Mouse (Mus musculus): ENCODE data around the gene Gtf2f2. TPM values are rescaled to one million over a fixed set of nuclear protein-coding genes. Genes with fewer than 3 reads are reported as not detected.

Gtf2f2 gene
- polyA plus RNA-seq (2015; fragmentation: Nextera tagmentation; extraction: Ambion mirVana): 21.4 and 21.7 TPM in 2 replicates

DNA sequence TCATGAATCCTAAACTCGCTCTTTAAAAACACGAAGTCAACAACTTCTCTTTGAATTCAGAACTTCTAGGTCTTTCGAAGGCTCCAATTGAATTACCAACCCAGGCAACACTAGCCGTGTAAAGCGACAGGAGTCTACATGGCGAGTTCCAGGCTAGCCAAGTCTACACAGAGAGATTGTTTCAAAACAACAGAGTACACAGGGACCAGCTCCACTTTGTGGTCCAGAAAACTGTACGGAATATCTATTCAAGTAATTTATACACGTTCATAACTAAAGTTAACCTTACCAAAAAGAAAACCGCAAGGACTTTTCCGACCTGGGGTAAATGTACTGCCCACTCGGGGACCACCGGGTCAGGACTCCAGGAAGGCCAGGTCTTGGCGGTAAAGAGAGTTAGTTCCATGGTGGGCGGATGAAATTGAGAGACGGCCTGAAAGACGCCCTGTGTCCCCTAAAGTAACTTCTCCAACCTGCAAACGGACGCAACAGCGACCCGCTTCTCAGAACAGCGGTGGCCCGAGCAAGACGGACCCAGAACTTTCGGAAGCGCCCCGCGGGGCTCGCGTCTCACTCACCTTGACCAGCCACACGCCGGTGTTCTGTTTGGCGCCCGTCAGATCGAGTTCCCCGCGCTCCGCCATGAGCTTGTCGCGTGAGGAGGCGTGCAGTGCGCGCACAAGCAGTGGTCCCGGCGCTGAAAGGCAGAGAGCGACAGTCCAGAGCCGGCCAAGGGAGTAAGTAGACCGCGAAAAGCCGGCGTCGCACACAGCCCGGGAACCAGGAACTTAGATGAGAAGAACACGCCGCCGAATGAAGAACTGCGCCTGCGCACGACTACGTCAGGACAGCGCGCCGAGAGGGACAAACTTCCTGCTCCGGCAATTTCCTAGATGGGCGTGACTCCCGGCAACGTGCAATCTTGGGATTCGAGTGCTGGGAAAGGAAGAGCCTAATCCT lies at the start of gene Gtf2f2:
TSS of gene Gtf2f2 (minus strand) at position 764 of the 960 bp plus-strand sequence.
- peak; percentile 96 for ATAC-seq

GRCm38 (mm10) chr14:76059441-76059840 lies 48.8 kb upstream of the Gtf2f2 start:
- H3K9ac ChIP-seq (replicated peaks; ENCODE audit: low read depth): no peak overlapping the region
- no peaks in the 10 kb centered on the region for H3K27me3 ChIP-seq (replicated peaks; ENCODE audit: insufficient read depth, low read length)
- no peak for ATAC-seq
- no peak overlapping the region for H3K27ac ChIP-seq (ENCODE audit: low read length)
- DNase-seq (ENCODE audit: low spot score): peak; percentile 31
- no peak overlapping the region for H3K4me3 ChIP-seq (ENCODE audit: low read depth, low read length)
- no peak overlapping the region for H3K4me2 ChIP-seq (replicated peaks; ENCODE audit: low read depth, low read length)
- WGBS: 57% methylated on average over 5 of the region's 5 CpGs
- no peaks in the 10 kb centered on the region for H3K4me1 ChIP-seq (ENCODE audit: insufficient read depth, low read depth, low read length)
- TF ChIP-seq EP300 (IDR thresholded peaks at IDR 0.05) (no peak), CTCF (IDR thresholded peaks at IDR 0.05) (no peak)
- H3K36me3 ChIP-seq (ENCODE audit: insufficient read depth, low read length): no peaks in the 10 kb centered on the region
- H3K9me3 ChIP-seq (ENCODE audit: low read length): no peaks in the 10 kb centered on the region

More for the DNA sequence above, at the start of gene Gtf2f2:
- no peaks in the 10 kb centered on the region for H3K9me3 ChIP-seq (ENCODE audit: low read length)
- H3K27ac ChIP-seq (ENCODE audit: low read length): peak within 1 kb of the TSS; percentile 86
- no peaks in the 10 kb centered on the region for H3K27me3 ChIP-seq (replicated peaks; ENCODE audit: insufficient read depth, low read length)
- peak within 1 kb of the TSS; percentile 72 for H3K4me2 ChIP-seq (replicated peaks; ENCODE audit: low read depth, low read length)
- no peaks in the 10 kb centered on the region for H3K36me3 ChIP-seq (ENCODE audit: insufficient read depth, low read length)
- H3K9ac ChIP-seq (replicated peaks; ENCODE audit: low read depth): peak within 1 kb of the TSS; percentile 85
- peak; percentile 95 for DNase-seq (ENCODE audit: low spot score)
- H3K4me1 ChIP-seq (ENCODE audit: insufficient read depth, low read depth, low read length): no peaks in the 10 kb centered on the region; the same call in 1 of the 2 replicates
- peak within 1 kb of the TSS; percentile 77 for H3K4me3 ChIP-seq (ENCODE audit: low read depth, low read length)
- TF ChIP-seq EP300 (IDR thresholded peaks at IDR 0.05) (no peak), CTCF (IDR thresholded peaks at IDR 0.05) (no peak)
- 1% methylated on average over 67 of the region's 67 CpGs for WGBS

DNA sequence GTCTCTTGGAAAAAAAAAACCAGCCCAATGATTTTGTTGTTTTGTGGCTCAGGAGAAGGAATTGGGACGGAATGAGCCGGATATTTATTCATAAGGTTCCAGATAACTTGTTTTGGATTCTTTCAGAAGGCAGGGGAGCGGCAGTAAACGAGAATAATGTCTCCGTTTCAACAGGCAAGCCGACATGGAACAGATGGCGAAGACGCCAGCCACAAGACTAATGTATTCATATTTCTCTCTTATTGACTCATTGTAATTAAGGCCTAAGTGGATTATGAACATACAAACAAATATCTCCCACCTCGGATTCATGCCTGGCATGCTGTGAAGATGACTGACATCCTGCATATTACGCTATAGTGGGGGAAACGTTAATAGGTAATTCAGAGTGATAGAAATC lies 43.1 kb upstream of the Gtf2f2 start:
- 76% methylated on average over 11 of the region's 11 CpGs for WGBS
- Histone ChIP-seq H3K9ac (replicated peaks; ENCODE audit: low read depth) (no peak overlapping the region), H3K4me3 (ENCODE audit: low read depth, low read length) (no peak overlapping the region), H3K4me1 (ENCODE audit: insufficient read depth, low read depth, low read length) (no peaks in the 10 kb centered on the region), H3K27ac (ENCODE audit: low read length) (no peak overlapping the region), H3K4me2 (replicated peaks; ENCODE audit: low read depth, low read length) (no peak overlapping the region), H3K27me3 (replicated peaks; ENCODE audit: insufficient read depth, low read length) (no peaks in the 10 kb centered on the region), H3K36me3 (ENCODE audit: insufficient read depth, low read length) (no peaks in the 10 kb centered on the region), H3K9me3 (ENCODE audit: low read length) (no peaks in the 10 kb centered on the region)
- TF ChIP-seq EP300 (IDR thresholded peaks at IDR 0.05): no peak
- no peak for TF ChIP-seq CTCF (IDR thresholded peaks at IDR 0.05)
- ATAC-seq (no peak), DNase-seq (ENCODE audit: low spot score) (no peak)

DNA sequence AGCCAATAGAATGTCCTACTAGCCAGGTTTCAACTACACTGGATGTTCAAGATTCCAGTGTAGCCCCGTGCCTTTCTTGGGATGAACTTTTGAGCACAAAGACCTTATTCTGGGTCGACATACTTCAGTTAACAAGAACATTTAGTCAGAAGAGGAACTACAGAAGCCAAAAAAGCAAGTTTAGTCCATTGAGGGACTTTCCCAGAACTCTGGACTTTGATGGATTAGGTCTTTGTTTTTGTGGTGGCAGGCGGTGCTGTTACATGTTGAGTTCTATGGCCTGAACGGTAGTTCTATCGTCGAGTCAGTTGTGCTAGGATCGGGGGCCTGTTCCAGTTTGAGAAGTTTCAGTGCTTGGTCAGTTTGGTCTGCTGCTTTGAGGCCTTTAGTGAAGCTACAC lies 41.3 kb upstream of the Gtf2f2 start:
- no peak overlapping the region for H3K27ac ChIP-seq (ENCODE audit: low read length)
- TF ChIP-seq EP300 (IDR thresholded peaks at IDR 0.05) (no peak), CTCF (IDR thresholded peaks at IDR 0.05) (no peak)
- no peak overlapping the region for H3K4me3 ChIP-seq (ENCODE audit: low read depth, low read length)
- H3K9ac ChIP-seq (replicated peaks; ENCODE audit: low read depth): no peak overlapping the region
- WGBS: 69% methylated on average over 7 of the region's 7 CpGs
- DNase-seq (ENCODE audit: low spot score): no peak
- H3K9me3 ChIP-seq (ENCODE audit: low read length): no peaks in the 10 kb centered on the region
- H3K27me3 ChIP-seq (replicated peaks; ENCODE audit: insufficient read depth, low read length): no peaks in the 10 kb centered on the region
- H3K36me3 ChIP-seq (ENCODE audit: insufficient read depth, low read length): no peaks in the 10 kb centered on the region
- no peak overlapping the region for H3K4me2 ChIP-seq (replicated peaks; ENCODE audit: low read depth, low read length)
- H3K4me1 ChIP-seq (ENCODE audit: insufficient read depth, low read depth, low read length): no peaks in the 10 kb centered on the region
- ATAC-seq: no peak

DNA sequence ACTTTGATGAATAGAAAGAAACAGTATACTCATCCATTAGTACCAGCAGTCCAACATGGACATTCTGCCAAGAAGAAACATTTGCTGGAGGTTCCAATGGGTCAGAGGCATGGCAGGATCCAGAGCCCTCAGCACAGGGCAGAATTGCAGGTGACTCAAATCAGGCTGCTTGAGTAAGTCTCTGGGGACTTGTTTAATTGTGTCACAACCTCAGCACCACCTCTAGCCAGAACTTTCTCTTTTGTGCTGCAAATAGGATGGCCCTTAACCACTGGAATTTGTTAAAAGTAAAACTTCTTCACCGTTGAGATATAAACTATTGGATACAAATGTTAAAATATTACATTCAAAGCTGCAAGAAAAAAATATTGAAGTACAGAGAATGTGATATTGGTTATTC lies 35.1 kb upstream of the Gtf2f2 start:
- Histone ChIP-seq H3K27me3 (replicated peaks; ENCODE audit: insufficient read depth, low read length) (no peaks in the 10 kb centered on the region), H3K4me3 (ENCODE audit: low read depth, low read length) (no peak overlapping the region), H3K36me3 (ENCODE audit: insufficient read depth, low read length) (no peaks in the 10 kb centered on the region), H3K9me3 (ENCODE audit: low read length) (no peaks in the 10 kb centered on the region), H3K4me1 (ENCODE audit: insufficient read depth, low read depth, low read length) (no peaks in the 10 kb centered on the region), H3K27ac (ENCODE audit: low read length) (no peak overlapping the region), H3K9ac (replicated peaks; ENCODE audit: low read depth) (no peak overlapping the region), H3K4me2 (replicated peaks; ENCODE audit: low read depth, low read length) (no peak overlapping the region)
- WGBS: 52% methylated on average over 1 of the region's 1 CpGs
- TF ChIP-seq EP300 (IDR thresholded peaks at IDR 0.05) (no peak), CTCF (IDR thresholded peaks at IDR 0.05) (no peak)
- no peak for DNase-seq (ENCODE audit: low spot score)
- no peak for ATAC-seq

DNA sequence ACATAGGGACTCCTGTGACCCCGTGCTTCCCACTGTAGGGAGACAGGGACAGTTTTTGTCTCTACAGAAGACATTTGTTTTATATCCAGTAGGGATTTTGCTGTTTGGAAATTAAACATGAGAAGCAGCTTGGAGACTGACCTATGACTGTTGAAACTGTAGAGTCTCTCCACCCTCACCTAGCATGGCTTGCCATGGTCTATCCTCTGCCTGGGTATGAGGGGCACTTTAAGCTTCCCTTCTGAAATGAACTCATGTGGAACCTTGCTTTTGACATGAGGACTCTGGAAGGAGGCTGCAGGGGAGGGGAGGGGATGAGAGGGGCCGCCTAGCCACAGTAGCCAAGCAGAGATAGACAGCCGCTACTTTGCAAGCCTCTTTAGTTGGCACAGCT lies 33.5 kb upstream of the Gtf2f2 start:
- no peak overlapping the region for H3K4me2 ChIP-seq (replicated peaks; ENCODE audit: low read depth, low read length)
- ATAC-seq (no peak), DNase-seq (ENCODE audit: low spot score) (no peak)
- H3K27me3 ChIP-seq (replicated peaks; ENCODE audit: insufficient read depth, low read length): no peaks in the 10 kb centered on the region
- H3K4me1 ChIP-seq (ENCODE audit: insufficient read depth, low read depth, low read length): no peaks in the 10 kb centered on the region
- TF ChIP-seq CTCF (IDR thresholded peaks at IDR 0.05) (no peak), EP300 (IDR thresholded peaks at IDR 0.05) (no peak)
- H3K9me3 ChIP-seq (ENCODE audit: low read length): no peaks in the 10 kb centered on the region
- no peak overlapping the region for H3K4me3 ChIP-seq (ENCODE audit: low read depth, low read length)
- no peak overlapping the region for H3K27ac ChIP-seq (ENCODE audit: low read length)
- H3K36me3 ChIP-seq (ENCODE audit: insufficient read depth, low read length): no peaks in the 10 kb centered on the region
- no peak overlapping the region for H3K9ac ChIP-seq (replicated peaks; ENCODE audit: low read depth)
- 68% methylated on average over 3 of the region's 3 CpGs for WGBS

All from lung, postnatal 0 days (tissue).